Mouse (Mus musculus) limb, embryonic 13.5 days (tissue): ENCODE data around the gene Spns2. TPM values are rescaled to one million over a fixed set of nuclear protein-coding genes. Genes with fewer than 3 reads are reported as not detected.
"Not testable (repeated sequence)": the region's sequence is repeated elsewhere in the genome, so short reads cannot be mapped to it uniquely, and the experiment has no call there.

Experiments used
- ATAC-seq: fragments of 200-750 bp; cut with Nextera tagmentation; 2 replicates; pipeline ENCODE4 v1.8.0; 2017; ENCODE audit warnings: low read depth, moderate number of reproducible peaks, moderate TSS enrichment; ENCODE audit not compliant: low FRiP score
- H3K27ac ChIP-seq: fragments of 300-500 bp; sonication (generic); 2 replicates; pipeline ENCODE4 v1.5.1; 2015; ENCODE audit warnings: inconsistent platforms, mild to moderate bottlenecking, moderate library complexity
- H3K27me3 ChIP-seq: fragments of 300-500 bp; sonication (generic); 2 replicates; pipeline ENCODE4 v1.6.1; 2015; ENCODE audit warnings: mild to moderate bottlenecking, inconsistent platforms
- H3K36me3 ChIP-seq: fragments of 300-500 bp; sonication (generic); 2 replicates; pipeline ENCODE4 v1.6.1; 2015; ENCODE audit warnings: inconsistent platforms, mild to moderate bottlenecking, moderate library complexity
- H3K4me1 ChIP-seq: fragments of 300-500 bp; sonication (generic); 2 replicates; pipeline ENCODE4 v1.6.1; 2015; ENCODE audit warnings: inconsistent platforms
- H3K4me2 ChIP-seq: fragments of 300-500 bp; sonication (generic); replicated peaks from 2 replicates; pipeline ENCODE4 v1.6.1; 2015; ENCODE audit warnings: inconsistent platforms, mild to moderate bottlenecking, moderate library complexity
- H3K4me3 ChIP-seq: fragments of 300-500 bp; sonication (generic); 2 replicates; pipeline ENCODE4 v1.5.1; 2015; ENCODE audit warnings: moderate library complexity, mild to moderate bottlenecking, inconsistent platforms
- H3K9ac ChIP-seq: fragments of 300-500 bp; sonication (generic); 2 replicates; pipeline ENCODE4 v1.6.1; 2015; ENCODE audit warnings: mild to moderate bottlenecking, inconsistent platforms
- H3K9me3 ChIP-seq: fragments of 300-500 bp; sonication (generic); 2 replicates; pipeline ENCODE4 v1.6.1; 2016; ENCODE audit warnings: inconsistent platforms
- WGBS: fragments of 180-500 bp; shearing (Covaris S2); methylation state at CpG from one replicate; pipeline ENCODE4 v1.1.7; 2015; 5-methylcytosine and 5-hydroxymethylcytosine counted together
- polyA plus RNA-seq: library from polyadenylated mRNA; unstranded; fragments of >200 nt; fragmentation: Nextera tagmentation; extraction: Ambion mirVana; gene quantifications from 2 replicates; pipeline ENCODE4 v1.2.1, GENCODE M21; 2015

Spns2 gene
- polyA plus RNA-seq, 1 experiment from 2014 or later = 2.1 TPM

GRCm38 (mm10) chr11:72440965-72441664, 48.6 kb downstream of the Spns2 start, which contains the start of gene Mybbp1a:
Gene Mybbp1a, plus strand, starts transcription at chr11:72441355.
- Histone ChIP-seq H3K36me3 (peaks cover 40% of the 10 kb centered on the region), H3K9me3 (no peaks in the 10 kb centered on the region), H3K27me3 (no peaks in the 10 kb centered on the region), H3K4me3 (peak within 1 kb of the TSS; percentile 97), H3K27ac (peak within 1 kb of the TSS; percentile 90), H3K9ac (peak within 1 kb of the TSS; percentile 94), H3K4me1 (peaks cover 10% of the 10 kb centered on the region), H3K4me2 (peak within 1 kb of the TSS; percentile 95)
- ATAC-seq = peak; percentile 94
- under 1% methylated on average over 46 of the region's 46 CpGs for WGBS

- peak; percentile 4; the same call in 1 of the 2 replicates for ATAC-seq
- WGBS = 46% methylated on average over 6 of the region's 6 CpGs
- Histone ChIP-seq H3K4me1 (peaks cover 10% of the 10 kb centered on the region), H3K9ac (peak overlapping the region; percentile 94), H3K4me3 (peak overlapping the region; percentile 97), H3K4me2 (peak overlapping the region; percentile 95), H3K27ac (peak overlapping the region; percentile 90), H3K36me3 (peaks cover 35% of the 10 kb centered on the region)
- H3K9me3 ChIP-seq, H3K27me3 ChIP-seq: not testable (repeated sequence)
These were observed 49.1 kb downstream of the Spns2 start for GRCm38 (mm10) chr11:72440597-72440964.

- peaks cover 10% of the 10 kb centered on the region for H3K4me1 ChIP-seq
- 64% methylated on average over 4 of the region's 4 CpGs for WGBS
- no peak overlapping the region for H3K4me2 ChIP-seq
- H3K36me3 ChIP-seq = peaks cover 13% of the 10 kb centered on the region
- H3K9me3 ChIP-seq = no peaks in the 10 kb centered on the region
- H3K27me3 ChIP-seq = no peaks in the 10 kb centered on the region
- H3K27ac ChIP-seq = no peak overlapping the region
- H3K9ac ChIP-seq = no peak overlapping the region
- H3K4me3 ChIP-seq = no peak overlapping the region
- ATAC-seq = no peak
These were observed 51.3 kb downstream of the Spns2 start for GRCm38 (mm10) chr11:72438411-72438810.

DNA sequence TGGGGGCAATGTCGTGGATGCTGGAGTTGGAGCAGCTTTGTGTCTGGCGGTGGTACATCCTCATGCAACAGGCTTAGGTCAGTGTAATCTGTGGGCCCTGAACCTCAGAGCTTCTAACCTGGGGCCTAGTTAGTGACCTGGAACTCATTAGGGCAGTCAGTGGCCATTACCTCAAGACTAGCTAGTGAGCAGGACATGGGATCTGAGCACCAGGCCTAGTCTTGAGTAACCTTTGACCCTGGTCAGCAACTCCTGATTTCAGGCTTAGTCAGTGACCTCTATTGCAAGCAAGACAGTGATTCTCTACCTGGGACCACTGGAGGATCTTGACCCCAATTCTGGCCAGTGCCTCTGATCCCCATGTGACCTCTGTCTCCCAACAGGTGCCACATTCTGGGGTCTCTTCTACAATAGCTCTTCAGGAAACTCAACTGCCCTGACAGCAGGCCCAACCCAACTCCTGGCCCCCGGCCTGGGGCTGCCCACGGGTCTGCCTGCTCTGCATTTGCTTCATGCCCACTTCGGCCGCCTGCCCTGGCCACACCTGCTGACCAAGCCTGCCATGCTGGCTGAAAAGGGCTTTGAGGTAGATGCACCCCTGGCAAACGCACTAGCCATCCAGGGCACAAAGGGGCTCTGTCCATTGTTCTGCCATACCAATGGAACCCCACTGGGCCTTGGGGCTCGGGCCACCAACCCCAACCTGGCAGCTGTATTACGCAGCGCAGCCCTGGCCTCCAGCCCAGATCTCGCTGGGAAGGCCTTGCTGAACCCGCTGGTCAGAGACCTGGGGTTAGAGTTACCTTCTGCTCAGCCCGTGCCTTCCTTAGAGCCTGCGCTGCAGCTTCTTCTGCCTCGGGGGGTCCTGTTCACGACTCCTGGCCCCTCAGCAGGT, 52.7 kb downstream of the Spns2 start:
- Histone ChIP-seq H3K9me3 (no peaks in the 10 kb centered on the region), H3K4me3 (no peak overlapping the region), H3K4me1 (peaks cover 3% of the 10 kb centered on the region), H3K27me3 (no peaks in the 10 kb centered on the region), H3K36me3 (no peaks in the 10 kb centered on the region), H3K27ac (no peak overlapping the region), H3K4me2 (no peak overlapping the region), H3K9ac (no peak overlapping the region)
- 88% methylated on average over 16 of the region's 16 CpGs for WGBS
- ATAC-seq = no peak

DNA sequence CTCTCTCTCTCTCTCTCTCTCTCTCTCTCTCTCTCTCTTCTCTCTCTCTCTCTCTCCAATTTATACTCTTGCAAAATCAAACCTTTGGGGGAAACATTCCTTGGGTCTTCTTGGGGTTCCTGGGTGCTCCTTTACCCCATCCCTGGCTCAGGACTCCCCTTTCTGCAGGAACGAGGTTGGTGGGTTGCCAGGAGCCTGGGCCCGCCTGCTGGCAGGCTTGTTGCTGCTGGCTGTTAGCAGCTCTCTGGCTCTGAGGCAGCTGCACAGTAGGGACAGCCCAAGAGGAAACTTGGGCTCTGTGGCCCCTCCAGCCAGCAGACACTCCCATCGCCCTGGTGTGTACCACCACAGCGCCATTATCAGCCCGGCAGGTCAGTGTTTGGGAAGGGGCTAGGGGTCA, 53.4 kb downstream of the Spns2 start:
- Histone ChIP-seq H3K27me3 (no peaks in the 10 kb centered on the region), H3K9me3 (no peaks in the 10 kb centered on the region), H3K4me1 (no peaks in the 10 kb centered on the region), H3K27ac (no peak overlapping the region), H3K4me2 (no peak overlapping the region), H3K4me3 (no peak overlapping the region), H3K36me3 (no peaks in the 10 kb centered on the region), H3K9ac (no peak overlapping the region)
- ATAC-seq = no peak
- 78% methylated on average over 5 of the region's 5 CpGs for WGBS

DNA sequence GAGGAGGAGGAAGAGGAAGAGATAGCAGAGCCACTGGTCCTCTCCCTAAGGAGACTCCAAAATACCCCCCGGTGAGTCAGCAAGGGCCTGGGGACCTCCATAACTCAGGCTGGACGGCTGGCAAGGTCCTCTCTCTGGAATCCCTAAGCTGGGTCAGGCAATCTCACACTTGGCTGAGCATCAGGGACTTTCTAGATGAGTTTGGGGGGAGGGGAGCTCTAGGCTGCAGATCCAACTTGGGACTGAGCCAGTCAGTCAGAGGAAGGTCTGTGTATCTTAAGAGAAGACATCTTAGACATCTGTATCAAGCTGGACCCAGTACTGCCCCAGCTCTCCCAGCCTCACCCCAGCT, 54.0 kb downstream of the Spns2 start:
- Histone ChIP-seq H3K27me3 (no peaks in the 10 kb centered on the region), H3K4me2 (no peak overlapping the region), H3K9me3 (no peaks in the 10 kb centered on the region), H3K36me3 (no peaks in the 10 kb centered on the region), H3K27ac (no peak overlapping the region), H3K4me3 (no peak overlapping the region), H3K4me1 (no peaks in the 10 kb centered on the region), H3K9ac (no peak overlapping the region)
- no peak for ATAC-seq
- WGBS = 55% methylated on average over 2 of the region's 2 CpGs

GRCm38 (mm10) chr11:72434963-72435693, 54.6 kb downstream of the Spns2 start, which contains the start of gene Ggt6:
Gene Ggt6, plus strand, starts transcription at chr11:72435526.
- H3K36me3 ChIP-seq = no peaks in the 10 kb centered on the region
- H3K4me2 ChIP-seq = no peak within 1 kb of the TSS
- 54% methylated on average over 11 of the region's 11 CpGs for WGBS
- H3K27me3 ChIP-seq = no peaks in the 10 kb centered on the region
- no peak within 1 kb of the TSS for H3K9ac ChIP-seq
- no peak within 1 kb of the TSS for H3K27ac ChIP-seq
- H3K4me1 ChIP-seq = no peaks in the 10 kb centered on the region
- no peak within 1 kb of the TSS for H3K4me3 ChIP-seq
- ATAC-seq = no peak; the same call in 1 of the 2 replicates
- H3K9me3 ChIP-seq = no peaks in the 10 kb centered on the region

- H3K27ac ChIP-seq, H3K9me3 ChIP-seq, H3K9ac ChIP-seq, H3K36me3 ChIP-seq, H3K27me3 ChIP-seq, ATAC-seq, H3K4me3 ChIP-seq, H3K4me1 ChIP-seq, H3K4me2 ChIP-seq: not testable (repeated sequence)
- WGBS = 71% methylated on average over 9 of the region's 9 CpGs
These were observed 59.2 kb downstream of the Spns2 start for GRCm38 (mm10) chr11:72430311-72431068.

GRCm38 (mm10) chr11:72429288-72429690, 60.4 kb downstream of the Spns2 start:
- H3K9ac ChIP-seq = no peak overlapping the region
- 0 out of 2 replicates have a peak overlapping the region, but pooled peaks have one; percentile 5 for H3K4me2 ChIP-seq
- 41% methylated on average over 7 of the region's 7 CpGs for WGBS
- peaks cover 3% of the 10 kb centered on the region; the same call in 1 of the 2 replicates for H3K9me3 ChIP-seq
- H3K27ac ChIP-seq = no peak overlapping the region
- H3K36me3 ChIP-seq = no peaks in the 10 kb centered on the region
- no peaks in the 10 kb centered on the region for H3K27me3 ChIP-seq
- peaks cover 2% of the 10 kb centered on the region; the same call in 1 of the 2 replicates for H3K4me1 ChIP-seq
- no peak overlapping the region for H3K4me3 ChIP-seq
- ATAC-seq = no peak

GRCm38 (mm10) chr11:72428694-72429093, 61.0 kb downstream of the Spns2 start:
- Histone ChIP-seq H3K4me3 (no peak overlapping the region), H3K36me3 (no peaks in the 10 kb centered on the region), H3K9me3 (peaks cover 3% of the 10 kb centered on the region; the same call in 1 of the 2 replicates), H3K9ac (no peak overlapping the region), H3K27me3 (no peaks in the 10 kb centered on the region), H3K4me2 (no peak overlapping the region), H3K27ac (no peak overlapping the region), H3K4me1 (peaks cover 2% of the 10 kb centered on the region; the same call in 1 of the 2 replicates)
- no peak for ATAC-seq
- under 1% methylated on average over 5 of the region's 5 CpGs for WGBS

DNA sequence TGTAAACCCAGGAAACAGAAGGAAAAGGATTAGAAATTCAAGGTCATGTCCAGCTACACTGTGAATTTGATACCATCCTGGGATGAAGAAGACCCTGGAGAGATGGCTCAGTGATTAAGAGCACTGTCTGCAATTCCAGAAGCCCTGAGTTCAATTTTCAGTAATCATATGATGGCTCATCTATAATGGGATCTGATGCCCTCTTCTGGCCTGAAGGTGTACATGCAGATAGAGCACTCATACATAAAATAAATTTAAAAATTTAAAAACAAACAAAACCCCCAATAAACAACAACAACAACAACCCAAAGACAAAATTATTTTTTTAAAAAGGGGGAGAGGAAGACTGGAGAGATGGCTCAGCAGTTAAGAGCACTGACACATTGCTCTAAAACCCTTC, 62.8 kb downstream of the Spns2 start:
- Histone ChIP-seq H3K27ac (no peak overlapping the region), H3K4me1 (peaks cover 2% of the 10 kb centered on the region; the same call in 1 of the 2 replicates), H3K9ac (no peak overlapping the region), H3K36me3 (no peaks in the 10 kb centered on the region), H3K9me3 (peaks cover 3% of the 10 kb centered on the region; the same call in 1 of the 2 replicates), H3K27me3 (no peaks in the 10 kb centered on the region), H3K4me2 (no peak overlapping the region), H3K4me3 (no peak overlapping the region)
- no peak for ATAC-seq
